ENCODE assay signal across 11 mouse cellular contexts in the genomic region with DNA sequence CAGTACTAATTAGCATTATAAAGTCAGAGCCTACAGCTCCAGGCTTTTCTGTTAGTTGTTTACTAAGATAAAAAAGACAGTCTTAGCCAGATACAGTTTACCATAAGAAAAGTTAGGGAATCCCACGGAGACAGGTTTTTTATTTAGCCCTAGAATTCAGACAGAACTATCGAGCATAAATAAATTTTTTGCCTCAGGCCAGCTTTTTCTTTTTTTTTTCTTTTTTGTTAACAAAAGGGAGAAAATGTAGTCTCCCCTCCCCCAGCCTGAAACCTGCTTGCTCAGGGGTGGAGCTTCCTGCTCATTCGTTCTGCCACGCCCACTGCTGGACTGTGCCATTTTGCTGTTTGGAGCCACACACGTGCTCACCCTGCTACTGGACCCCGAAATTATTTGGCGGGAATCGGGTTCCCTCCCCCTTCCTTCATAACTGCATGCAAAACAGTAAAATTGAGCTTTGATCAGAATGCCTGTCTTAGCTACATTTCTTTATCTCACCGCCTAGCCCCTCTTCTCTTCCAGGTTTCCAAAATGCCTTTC. TPM values are rescaled to one million over a fixed set of nuclear protein-coding genes. Genes with fewer than 3 reads are reported as not detected.
A peak's percentile ranks its signal among the peaks of the same experiment; 100 is the strongest.
DNase-seq lines count a peak whose midpoint lies in the region; TF ChIP-seq lines count a peak whose summit lies in the region.
"Not testable (repeated sequence)": the region's sequence is repeated elsewhere in the genome, so short reads cannot be mapped to it uniquely, and the experiment has no call there.
"Had no signal": no experiment of that assay in that cellular context is flagged by ENCODE, and none has a peak within 500 bp of the region (broad histone marks: within the 10 kb centered on the region; RNA-seq: fewer than 3 reads in every experiment).

No protein-coding gene starts in this region.

- TF ChIP-seq CTCF in ES-Bruce4 (IDR thresholded peaks at IDR 0.05; ENCODE audit: low read depth, low read length); kidney, adult 2 months (conservative IDR thresholded peaks at IDR 0.05; ENCODE audit: insufficient read depth, insufficient read length, low read depth, low read length): not testable (repeated sequence)

- H3K27me3 ChIP-seq in ES-Bruce4 (ENCODE audit: control insufficient read depth, insufficient read depth, low read length, poor library complexity, severe bottlenecking); kidney, adult 2 months (replicated peaks; ENCODE audit: control insufficient read depth, insufficient read depth, low read length): not testable (repeated sequence)

- not testable (repeated sequence) for H3K36me3 ChIP-seq in ES-Bruce4 (ENCODE audit: control insufficient read depth, insufficient read depth, low read length, poor library complexity, severe bottlenecking); ES-E14 (ENCODE audit: control insufficient read depth, insufficient read depth, low read length, poor library complexity, severe bottlenecking); kidney, adult 2 months (ENCODE audit: control insufficient read depth, insufficient read depth, low read length)

- 74% methylated on average over 9 of the region's 9 CpGs for WGBS in kidney, adult 2 months

- in situ Hi-C loops in ES-E14 (cut with MboI; ENCODE audit: low sequenced_read_pairs in 2 of 2, unreplicated experiment in 2 of 2): not testable (repeated sequence)

- peak; percentile 55; the same call in 1 of the 2 replicates for TF ChIP-seq EP300 in ES-Bruce4 (IDR thresholded peaks at IDR 0.05; ENCODE audit: insufficient read depth, low read depth, low read length)

- not testable (repeated sequence) for TF ChIP-seq POLR2A in ES-Bruce4 (IDR thresholded peaks at IDR 0.05; ENCODE audit: insufficient read depth, low read length); kidney, adult 2 months (IDR thresholded peaks at IDR 0.05; ENCODE audit: low read depth, low read length)

- not testable (repeated sequence) for H3K9ac ChIP-seq in ES-Bruce4 (ENCODE audit: low read depth, poor library complexity, severe bottlenecking); ES-E14 (ENCODE audit: insufficient read depth, low read depth, low read length, poor library complexity, severe bottlenecking)

- DNase-seq in ES-CJ7 (ENCODE audit: low read depth, low spot score): peak; percentile 65
- DNase-seq in ES-E14 (ENCODE audit: low read depth, low spot score): not testable (repeated sequence)
- peak; percentile 74 for DNase-seq in R1 (ENCODE audit: low read depth, low spot score)
- peak; percentile 41 for DNase-seq in ZHBTc4 (ENCODE audit: low read depth, low spot score)
- peak; percentile 18 for DNase-seq in kidney, adult 2 months
- DNase-seq in kidney, adult 9 months: peak; percentile 27

- not testable (repeated sequence) for H3K9me3 ChIP-seq in ES-Bruce4 (replicated peaks; ENCODE audit: control insufficient read depth, insufficient read depth, low read length, poor library complexity, severe bottlenecking); ES-E14 (ENCODE audit: control insufficient read depth, insufficient read depth, low read depth, low read length)

- not testable (repeated sequence) for H3K4me3 ChIP-seq in ES-Bruce4 (ENCODE audit: low read depth, low read length); ES-E14 (ENCODE audit: insufficient read depth in 1 of 2, low read depth in 1 of 2, low read length in 2 of 2, poor library complexity in 1 of 2, severe bottlenecking in 1 of 2); kidney, adult 2 months (ENCODE audit: insufficient read depth, low read depth, low read length)

- 0 out of 2 replicates have a peak overlapping the region, but pooled peaks have one; percentile 41 for H3K27ac ChIP-seq in ES-Bruce4 (ENCODE audit: insufficient read depth, low read length)
- H3K27ac ChIP-seq in ES-E14 (ENCODE audit: insufficient read depth, low read depth, low read length, poor library complexity, severe bottlenecking): 0 out of 2 replicates have a peak overlapping the region, but pooled peaks have one; percentile 31
- H3K27ac ChIP-seq in kidney, adult 2 months (ENCODE audit: insufficient read depth, low read depth, low read length): not testable (repeated sequence)

- H3K4me1 ChIP-seq in ES-Bruce4 (ENCODE audit: control insufficient read depth, insufficient read depth, low read length); ES-E14 (ENCODE audit: control insufficient read depth in 2 of 2, insufficient read depth in 2 of 2, low read length in 2 of 2, poor library complexity in 1 of 2); kidney, adult 2 months (ENCODE audit: control insufficient read depth, insufficient read depth, low read length): not testable (repeated sequence)

TF ChIP-seq in ES-E14, 5 proteins besides CTCF, POLR2A, EP300 and RAD21:
- TF ChIP-seq ZNF384 (IDR thresholded peaks at IDR 0.05; ENCODE audit: low read depth, low read length): peak; percentile 64; the same call in 1 of the 2 replicates

RNA-seq across cellular contexts. Expression of a gene that starts 59.1 kb away (rescaled TPM):
- polyA plus RNA-seq in ES-Bruce4 (2011; ENCODE audit: insufficient read depth, insufficient read length, low read depth, missing spikeins): 0.81 TPM in 1 of 2 replicates, not detected in the other
- total RNA-seq in ES-E14 (2012; rRNA removed): not detected in 2 replicates
- 3.2 and 5.6 TPM in 2 replicates for polyA plus RNA-seq in kidney, adult 2 months (2012; rRNA removed)
- total RNA-seq: G1E had no signal
- polyA plus RNA-seq: activated CD4-positive, CD25-positive, alpha-beta regulatory T cell, adult 4 months; C2C12; CD4-positive, CD25-positive, alpha-beta regulatory T cell, adult 4 months; G1E had no signal
